Mouse (Mus musculus) Patski (cell line): ENCODE results near the gene Myom1. TPM values are rescaled to one million over a fixed set of nuclear protein-coding genes. Genes with fewer than 3 reads are reported as not detected.

Experiments
- ATAC-seq: fragments of 100-300 bp; one replicate; pipeline ENCODE4 v1.8.0; 2021
- CTCF ChIA-PET: fragments of 350-600 bp; sonication (Branson Sonifier 250); formaldehyde crosslinking; loops from one replicate; lab custom pipeline; 2022; ENCODE audit warnings: inconsistent platforms; lab: Charles Lee
- POLR2A ChIA-PET: fragments of 350-600 bp; sonication (Branson Sonifier 250); formaldehyde crosslinking; loops from one replicate; lab custom pipeline; 2022; ENCODE audit warnings: antibody characterized with exemption, inconsistent platforms; lab: Charles Lee
- DNase-seq: peaks from one replicate; pipeline ENCODE4 v3.0.0-alpha.2; 2011; ENCODE audit warnings: low read depth, low spot score
- H3K27me3 ChIP-seq: fragments of 371-371 bp; one replicate; pipeline ENCODE4 v1.5.1; 2021
- CTCF ChIP-seq: fragments of 100-300 bp; IDR thresholded peaks from one replicate; pipeline ENCODE4 v1.5.1; 2021
- in situ Hi-C: fragments of 300-500 bp; cut with MboI; formaldehyde crosslinking; loops from 3 replicates; pipeline ENCODE4 v1.11.1; 2018; ENCODE audit warnings: low pct_unique_long_range_greater_than_20kb, mixed read lengths
- polyA plus RNA-seq: library from polyadenylated mRNA; unstranded; gene quantifications from one replicate; pipeline ENCODE4 v1.2.3, GENCODE M21; 2021

Gene Myom1
- polyA plus RNA-seq, 1 experiment from 2014 or later = 2.8 TPM

DNA sequence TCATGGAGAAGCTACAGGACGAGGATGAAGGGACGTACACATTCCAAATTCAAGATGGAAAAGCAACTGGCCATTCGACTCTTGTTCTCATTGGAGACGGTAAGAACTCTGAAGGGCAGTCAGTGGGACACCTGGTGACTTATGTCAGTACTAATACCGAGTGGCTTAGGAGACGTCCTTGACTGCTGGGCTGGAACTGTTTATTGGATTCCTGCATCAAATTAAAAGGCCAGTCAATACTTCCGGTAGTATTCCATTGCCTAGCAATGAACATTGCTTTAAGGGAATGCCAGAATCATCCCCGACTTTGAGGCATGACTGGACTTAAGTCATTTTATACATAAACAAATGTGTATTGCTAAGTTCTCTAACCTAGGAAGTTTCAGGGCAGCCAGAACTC, 103.8 kb downstream of the Myom1 start:
- TF ChIP-seq CTCF = no peak
- in situ Hi-C loops = no loop called here
- no peaks in the 10 kb centered on the region for H3K27me3 ChIP-seq
- no peak for ATAC-seq
- DNase-seq = no peak
- ChIA-PET POLR2A (no interaction called here), CTCF (no interaction called here)

DNA sequence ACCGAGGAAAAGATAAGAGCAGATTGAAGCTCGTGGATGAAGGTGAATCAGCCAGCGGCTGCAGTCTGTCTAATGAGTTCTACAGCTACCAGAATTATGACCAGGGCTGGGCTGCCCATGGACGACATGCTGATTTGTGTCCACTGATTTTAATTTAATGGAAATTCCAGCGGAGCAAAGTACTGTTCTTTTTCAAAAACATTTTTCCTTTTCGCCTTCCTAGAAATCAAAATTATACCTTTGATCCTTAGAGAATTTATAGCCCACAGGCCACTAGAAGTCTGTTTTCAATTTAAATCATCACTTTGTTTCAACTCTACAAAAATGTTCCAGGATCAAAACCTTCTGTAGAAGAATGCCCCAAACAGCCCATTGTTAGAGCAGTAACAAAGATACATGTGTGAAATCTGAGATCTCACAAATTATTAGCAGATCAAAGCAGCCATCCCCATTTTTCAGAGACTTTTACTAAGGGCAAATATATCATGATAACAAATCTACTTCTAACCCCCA, 108.4 kb downstream of the Myom1 start:
- in situ Hi-C loops = no loop called here
- H3K27me3 ChIP-seq = no peaks in the 10 kb centered on the region
- TF ChIP-seq CTCF = no peak
- DNase-seq = no peak
- POLR2A ChIA-PET = no interaction called here
- no peak for ATAC-seq
- CTCF ChIA-PET = interaction anchor here (0.6 to 1.1 kb wide), 2 partner anchors 17 to 673 kb away, joined by 3 read pairs; no protein-coding TSS in a partner anchor

DNA sequence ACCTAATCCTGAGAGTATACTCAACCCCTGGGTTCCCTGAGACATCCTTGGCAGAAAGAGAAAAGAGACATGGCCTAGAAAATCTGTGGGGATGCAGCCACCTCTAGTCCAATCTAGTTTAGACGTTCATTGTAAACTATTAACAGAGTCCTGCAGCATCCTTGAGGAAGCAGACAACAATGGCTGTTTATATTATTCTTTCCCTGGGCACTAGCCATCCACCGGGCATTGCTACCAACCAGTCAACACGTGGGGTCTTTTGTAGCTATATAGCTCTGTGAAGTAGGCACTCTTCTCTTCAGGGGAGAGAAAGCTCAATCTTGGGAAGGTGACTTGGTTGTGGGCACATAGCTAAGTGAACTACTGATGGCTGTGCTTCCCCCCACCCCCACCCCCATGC, 110.3 kb downstream of the Myom1 start:
- no peak for TF ChIP-seq CTCF
- in situ Hi-C loops = no loop called here
- DNase-seq = no peak
- ChIA-PET CTCF (no interaction called here), POLR2A (interaction anchor here (0.6 kb wide), 1 partner anchor 134 kb away, joined by 5 read pairs; no protein-coding TSS in a partner anchor)
- no peak for ATAC-seq
- H3K27me3 ChIP-seq = no peaks in the 10 kb centered on the region

DNA sequence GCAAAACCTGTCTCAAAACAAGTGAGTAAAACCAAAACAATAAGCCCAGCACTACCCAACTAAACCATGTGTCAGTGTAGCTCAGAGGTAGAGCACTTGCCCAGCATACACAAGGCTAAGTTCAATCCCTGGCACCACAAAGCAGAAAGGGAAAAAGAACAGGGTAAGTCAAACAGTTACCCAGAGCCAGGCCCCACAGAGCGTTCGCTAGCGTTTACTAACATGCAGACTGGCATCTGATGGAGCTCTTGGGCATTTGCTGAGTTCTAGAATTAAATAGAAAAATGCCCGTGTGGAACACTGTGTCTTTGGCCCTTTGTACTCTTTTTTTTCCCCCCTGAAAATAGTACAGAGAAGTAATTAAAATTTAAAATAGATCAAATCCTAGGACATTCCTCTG, 111.8 kb downstream of the Myom1 start:
- ATAC-seq (no peak), DNase-seq (no peak)
- ChIA-PET POLR2A (no interaction called here), CTCF (no interaction called here)
- in situ Hi-C loops = no loop called here
- no peaks in the 10 kb centered on the region for H3K27me3 ChIP-seq
- TF ChIP-seq CTCF = no peak

DNA sequence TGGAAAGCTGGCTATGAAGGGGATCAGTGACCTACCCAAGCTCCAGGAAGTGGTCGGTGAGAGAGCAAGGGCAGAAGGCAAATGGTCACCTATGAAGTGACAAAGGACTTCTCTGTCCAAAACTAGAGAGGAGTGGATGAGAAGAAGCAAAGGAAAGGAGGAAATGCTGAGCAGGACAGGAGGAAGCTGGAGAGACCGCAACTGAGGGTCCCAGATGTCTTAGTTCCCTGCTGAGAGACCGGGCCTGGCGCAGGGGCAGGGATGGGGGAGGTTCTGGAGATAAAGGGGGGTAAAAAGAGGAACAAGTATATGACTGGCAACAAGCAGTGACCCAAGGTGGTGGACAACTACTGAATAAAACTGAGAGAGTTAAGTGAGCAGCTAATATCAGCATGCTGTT, 115.5 kb downstream of the Myom1 start:
- H3K27me3 ChIP-seq = no peaks in the 10 kb centered on the region
- in situ Hi-C loops = no loop called here
- DNase-seq (no peak), ATAC-seq (no peak)
- CTCF ChIA-PET = interaction anchor here (1.7 kb wide), 1 partner anchor 32 kb away, joined by 4 read pairs; no protein-coding TSS in a partner anchor
- TF ChIP-seq CTCF = no peak
- POLR2A ChIA-PET = no interaction called here

DNA sequence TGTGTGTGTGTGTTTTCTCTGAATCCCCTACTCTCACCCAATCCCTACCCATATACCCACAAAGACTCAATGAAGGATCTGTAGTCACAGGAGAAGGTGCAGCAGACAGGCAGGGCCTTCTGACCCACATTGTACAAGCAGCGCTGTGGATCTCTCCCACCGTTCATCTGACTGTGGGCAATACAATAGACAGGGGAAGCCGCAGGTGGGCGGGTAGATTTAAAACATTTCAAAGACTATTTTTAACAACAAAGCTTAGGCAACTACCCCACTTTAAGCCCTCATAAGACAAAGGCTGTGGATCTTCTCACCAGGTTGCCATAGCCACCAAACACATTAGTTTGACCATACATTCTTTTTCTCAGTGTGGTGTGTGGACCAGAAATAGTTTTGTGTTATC, 116.2 kb downstream of the Myom1 start:
- no peak for DNase-seq
- no peaks in the 10 kb centered on the region for H3K27me3 ChIP-seq
- in situ Hi-C loops = no loop called here
- ATAC-seq = no peak
- TF ChIP-seq CTCF = no peak
- ChIA-PET POLR2A (no interaction called here), CTCF (interaction anchor here (0.9 to 1.7 kb wide), 2 partner anchors 23 to 32 kb away, joined by 3 to 4 read pairs; no protein-coding TSS in a partner anchor)

DNA sequence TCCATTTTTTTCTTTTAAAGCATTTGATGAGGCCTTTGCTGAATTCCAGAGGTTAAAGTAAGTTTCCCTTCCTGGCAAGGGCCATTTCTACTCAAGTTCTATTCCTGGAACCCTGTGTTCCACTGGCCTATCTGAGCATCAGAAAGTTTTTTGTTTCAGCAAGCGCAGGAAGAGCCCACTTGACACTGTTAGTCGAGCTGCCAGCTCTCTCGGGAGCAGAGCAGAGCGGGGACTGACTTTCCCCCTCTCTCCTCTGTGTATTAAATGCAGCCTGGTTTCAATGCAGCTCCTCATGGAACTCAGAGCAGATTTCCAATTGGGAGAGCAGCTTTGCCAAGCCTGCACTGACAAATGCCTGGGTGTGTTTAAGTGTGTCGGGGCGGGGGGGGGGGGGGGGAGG, 118.2 kb downstream of the Myom1 start:
- ATAC-seq = no peak

DNA sequence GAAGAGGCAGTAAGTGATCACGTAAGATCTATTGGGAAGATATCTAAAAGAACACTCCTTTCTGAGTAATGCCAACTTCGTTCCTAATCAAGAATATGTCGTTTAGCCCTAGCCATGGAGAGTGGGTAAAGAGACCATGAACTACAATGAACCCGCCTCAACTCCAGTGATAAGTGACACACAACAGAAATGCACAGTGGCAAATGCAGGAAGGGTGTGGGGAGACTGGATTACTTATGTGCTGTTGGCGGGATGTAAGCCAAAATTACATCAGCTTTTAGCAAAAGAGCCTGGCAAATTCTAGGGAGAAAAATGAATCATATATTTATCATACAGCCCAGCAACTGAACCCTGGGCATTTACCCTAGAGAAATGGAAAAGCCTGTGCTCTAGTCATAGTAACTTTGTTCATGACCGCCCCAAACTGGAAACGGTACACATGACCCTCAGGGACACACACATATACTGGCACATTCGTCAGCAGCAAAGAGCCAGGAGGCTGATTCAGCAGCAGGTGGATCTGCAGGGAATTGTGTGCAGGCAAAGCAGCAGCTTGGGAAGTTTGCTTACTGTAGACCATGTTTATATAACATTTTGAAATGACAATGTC, 121.7 kb downstream of the Myom1 start:
- no peaks in the 10 kb centered on the region for H3K27me3 ChIP-seq
- in situ Hi-C loops = no loop called here
- POLR2A ChIA-PET = no interaction called here
- ATAC-seq (no peak), DNase-seq (no peak)
- TF ChIP-seq CTCF = no peak
- CTCF ChIA-PET = interaction anchor here (1.1 to 1.4 kb wide), 2 partner anchors 13 to 60 kb away, joined by 3 to 4 read pairs; no protein-coding TSS in a partner anchor

More for the DNA sequence above, 118.2 kb downstream of the Myom1 start:
- POLR2A ChIA-PET = no interaction called here
- no peak for DNase-seq
- CTCF ChIA-PET = no interaction called here
- in situ Hi-C loops = no loop called here
- H3K27me3 ChIP-seq = no peaks in the 10 kb centered on the region
- TF ChIP-seq CTCF = no peak

DNA sequence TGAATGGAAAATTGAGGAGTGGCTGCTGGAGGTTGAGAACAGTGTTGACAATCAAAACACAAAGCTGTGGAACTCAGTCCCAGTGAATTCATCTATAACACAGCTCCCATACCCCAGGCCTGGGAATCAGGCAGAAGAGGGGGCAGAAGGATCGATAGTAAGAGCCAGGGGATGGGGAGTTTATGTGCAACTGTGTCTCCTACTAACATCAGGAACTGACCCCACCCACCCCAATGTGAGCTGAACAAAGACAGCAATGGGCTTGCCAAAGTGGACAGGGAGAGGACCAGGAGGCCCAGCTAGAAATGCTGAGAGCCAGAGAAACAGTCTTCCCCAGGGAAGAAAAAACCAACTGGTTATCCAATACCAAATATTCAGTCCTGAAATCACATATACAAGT, 122.2 kb downstream of the Myom1 start:
- ATAC-seq = no peak

DNA sequence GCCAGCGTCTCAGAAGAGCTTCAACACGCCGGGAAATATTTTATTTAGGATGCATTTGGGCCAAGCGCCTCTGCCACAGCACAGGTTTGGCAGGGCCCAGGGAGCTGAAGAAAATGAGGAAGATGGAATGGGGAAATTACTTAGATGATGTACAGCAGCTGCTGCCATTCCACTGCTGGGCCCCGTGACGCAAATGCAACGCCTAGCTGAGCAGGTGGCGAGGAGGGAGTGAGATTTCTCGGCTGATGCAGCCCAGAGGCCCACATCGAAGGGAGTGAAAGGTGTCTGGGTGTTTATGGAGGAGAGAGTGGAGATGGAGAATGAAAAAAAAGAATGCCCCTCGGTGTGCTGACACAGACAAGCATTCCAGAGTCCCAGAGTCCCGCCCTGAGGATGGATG, 123.1 kb downstream of the Myom1 start:
- ChIA-PET POLR2A (no interaction called here), CTCF (no interaction called here)
- in situ Hi-C loops = no loop called here
- ATAC-seq (no peak), DNase-seq (no peak)
- no peak for TF ChIP-seq CTCF
- H3K27me3 ChIP-seq = no peaks in the 10 kb centered on the region

More for the DNA sequence above, 122.2 kb downstream of the Myom1 start:
- ChIA-PET CTCF (interaction anchor here (1.1 to 1.4 kb wide), 2 partner anchors 12 to 60 kb away, joined by 3 to 4 read pairs; no protein-coding TSS in a partner anchor), POLR2A (no interaction called here)
- no peak for TF ChIP-seq CTCF
- DNase-seq = no peak
- H3K27me3 ChIP-seq = no peaks in the 10 kb centered on the region
- in situ Hi-C loops = no loop called here

DNA sequence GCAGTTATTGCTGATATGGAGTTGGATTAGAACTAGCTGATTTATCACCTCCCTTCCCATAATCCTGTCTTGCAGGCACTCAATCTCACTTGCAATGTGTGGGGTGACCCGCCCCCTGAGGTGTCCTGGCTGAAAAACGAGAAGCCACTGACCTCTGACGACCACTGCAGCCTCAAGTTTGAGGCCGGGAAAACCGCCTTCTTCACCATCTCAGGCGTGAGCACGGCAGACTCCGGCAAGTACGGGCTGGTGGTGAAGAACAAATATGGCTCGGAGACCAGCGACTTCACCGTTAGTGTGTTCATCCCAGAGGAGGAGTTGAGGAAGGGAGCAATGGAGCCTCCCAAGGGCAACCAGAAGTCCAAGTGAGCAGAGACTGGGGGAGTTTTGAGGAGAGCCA, 123.6 kb downstream of the Myom1 start:
- in situ Hi-C loops = no loop called here
- H3K27me3 ChIP-seq = no peaks in the 10 kb centered on the region
- ChIA-PET CTCF (interaction anchor here (1.1 kb wide), 1 partner anchor 67 kb away, joined by 3 read pairs; no protein-coding TSS in a partner anchor), POLR2A (no interaction called here)
- DNase-seq (no peak), ATAC-seq (no peak)
- no peak for TF ChIP-seq CTCF
